Mouse (Mus musculus) ovary, postnatal 14 days (tissue): ENCODE measurements around the gene Chgb.

Source experiments
- DNase-seq: peaks from one replicate; pipeline ENCODE4 v3.0.0; 2022; ENCODE audit warnings: low spot score

Chgb gene

DNA sequence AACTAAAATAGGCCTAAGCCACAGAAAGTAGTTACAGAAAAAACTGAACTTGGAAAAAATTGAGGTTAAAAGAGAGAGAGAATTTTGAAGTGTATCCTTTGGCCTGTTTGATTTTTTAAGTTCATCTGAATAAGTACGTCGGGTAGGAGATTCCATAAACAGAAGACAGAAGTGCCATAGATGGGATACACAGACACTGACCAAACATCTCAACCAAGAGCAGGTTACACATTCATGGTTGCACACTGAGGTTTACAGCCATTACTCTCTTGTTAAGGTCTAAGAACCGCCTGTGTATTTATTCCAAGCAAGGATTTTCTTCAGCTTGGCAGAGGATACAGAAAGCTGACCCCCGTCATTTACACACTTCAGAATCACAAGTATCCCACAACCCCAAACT is at the start of gene Chgb:
TSS of gene Chgb (plus strand) at position 301 of the 400 bp plus-strand sequence.
- DNase-seq = no peak

DNA sequence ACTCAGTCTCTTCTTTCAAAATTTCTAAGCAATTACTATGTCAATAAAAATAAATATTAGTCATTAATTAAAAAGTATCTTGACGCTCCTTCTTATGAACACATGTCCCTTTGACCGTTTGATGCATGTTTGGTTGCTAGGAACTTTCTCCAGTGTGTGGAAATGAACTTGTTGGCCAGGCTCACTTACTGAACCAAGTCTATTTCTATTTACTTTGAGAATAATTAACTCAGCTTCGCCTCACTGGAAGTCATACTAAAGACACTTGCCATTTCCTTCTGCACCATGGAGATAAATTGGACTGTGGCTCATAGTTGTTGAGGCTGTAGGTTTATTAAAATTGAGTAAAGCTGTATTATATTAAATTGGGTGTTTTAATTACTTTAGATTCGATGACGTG is 48.1 kb upstream of the Chgb start:
- DNase-seq = no peak

DNA sequence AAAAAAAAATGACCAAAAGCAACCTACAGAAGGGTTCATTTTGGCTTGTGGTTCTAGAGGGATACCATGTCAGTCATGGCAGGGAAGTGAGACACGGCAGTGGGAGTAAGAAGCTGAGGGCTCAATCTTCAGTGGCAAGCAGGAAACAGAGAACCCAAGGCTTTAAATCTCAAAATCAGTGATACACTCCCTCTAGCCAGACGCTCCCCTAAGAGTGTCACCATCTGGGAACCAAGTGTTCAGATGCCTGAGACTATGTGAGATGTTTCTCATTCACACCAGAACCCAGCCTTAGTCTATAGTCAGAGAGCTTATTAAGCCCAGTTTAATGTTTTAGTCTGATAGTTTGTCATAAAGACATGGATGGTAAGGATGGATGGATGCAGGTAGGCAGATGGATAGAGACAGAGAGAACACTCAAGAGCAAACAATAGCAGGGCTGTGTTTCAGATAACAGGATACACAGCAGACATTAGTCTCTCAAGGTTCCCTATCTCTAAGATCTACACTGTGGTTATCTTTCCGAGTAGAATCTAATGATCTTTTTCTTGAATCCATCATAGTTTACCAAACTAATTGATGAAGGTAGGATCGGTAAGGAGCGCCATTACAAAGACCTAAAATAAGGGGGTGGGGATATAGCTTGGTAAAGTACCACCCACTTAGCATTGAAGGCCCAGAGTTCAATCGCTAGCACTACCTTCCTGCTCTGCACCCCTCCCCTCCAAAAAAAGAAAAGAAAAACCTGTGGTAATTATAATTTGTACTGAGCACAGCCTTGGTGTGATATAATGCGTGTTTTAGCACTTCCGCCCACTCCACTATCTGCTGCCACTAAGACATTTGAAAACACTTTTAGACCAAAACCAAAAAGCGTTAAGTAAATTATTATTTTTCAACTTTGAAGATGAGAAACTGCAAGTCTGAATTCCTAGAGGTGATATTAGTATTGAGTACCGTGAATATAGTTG is 47.2 kb upstream of the Chgb start:
- DNase-seq = no peak

DNA sequence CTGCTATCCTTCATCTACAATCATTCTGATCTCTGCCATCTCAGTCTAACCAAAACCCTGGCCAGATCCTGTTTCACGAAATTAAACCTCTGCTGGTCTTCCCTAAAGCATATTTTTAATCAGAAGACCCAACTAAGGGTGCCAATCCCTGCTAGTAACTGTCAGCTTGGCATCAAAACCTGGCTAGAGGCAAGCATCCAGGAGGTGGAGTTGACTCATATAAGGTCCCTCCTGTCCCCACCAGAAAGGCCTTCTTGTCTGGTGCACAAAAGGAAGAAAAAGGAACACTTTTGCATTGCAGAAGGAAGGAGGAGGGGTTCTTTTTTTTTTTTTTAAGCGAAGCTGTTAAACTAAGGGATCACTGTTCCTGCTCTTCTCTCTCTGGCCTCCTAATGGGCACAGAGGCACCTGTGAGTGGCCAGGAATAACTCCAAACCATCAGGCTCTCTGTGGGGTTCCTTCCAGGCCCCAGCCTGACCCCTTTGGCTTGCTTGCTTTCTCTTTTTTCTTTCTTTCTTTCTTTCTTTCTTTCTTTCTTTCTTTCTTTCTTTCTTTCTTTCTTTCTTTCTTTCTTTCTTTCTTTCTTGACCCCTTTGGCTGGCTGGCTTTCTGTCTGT is 42.2 kb upstream of the Chgb start:
- no peak for DNase-seq

DNA sequence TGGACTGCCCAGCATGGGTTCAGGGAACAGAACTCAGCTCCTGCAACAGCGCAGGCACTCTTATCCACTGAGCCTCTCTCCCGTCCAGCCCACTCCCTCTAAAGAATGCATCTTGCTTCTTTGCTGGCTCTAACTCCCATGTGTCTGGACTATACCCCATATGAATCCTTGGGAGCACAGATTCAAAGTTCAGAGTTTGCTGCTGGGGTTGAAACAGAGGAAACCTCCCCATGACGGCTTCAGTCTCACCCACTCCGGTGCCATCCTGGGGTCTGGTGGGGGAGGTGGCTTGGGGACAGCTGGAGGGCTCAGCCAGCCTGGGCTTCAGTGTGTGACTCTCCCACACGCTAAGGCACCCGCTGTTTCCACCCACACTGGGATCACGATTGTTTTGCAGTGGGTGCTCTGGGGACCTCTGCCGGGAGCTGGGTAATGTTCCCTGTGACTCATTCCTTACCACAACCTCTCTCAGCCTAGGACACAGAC is 39.2 kb upstream of the Chgb start:
- no peak for DNase-seq

DNA sequence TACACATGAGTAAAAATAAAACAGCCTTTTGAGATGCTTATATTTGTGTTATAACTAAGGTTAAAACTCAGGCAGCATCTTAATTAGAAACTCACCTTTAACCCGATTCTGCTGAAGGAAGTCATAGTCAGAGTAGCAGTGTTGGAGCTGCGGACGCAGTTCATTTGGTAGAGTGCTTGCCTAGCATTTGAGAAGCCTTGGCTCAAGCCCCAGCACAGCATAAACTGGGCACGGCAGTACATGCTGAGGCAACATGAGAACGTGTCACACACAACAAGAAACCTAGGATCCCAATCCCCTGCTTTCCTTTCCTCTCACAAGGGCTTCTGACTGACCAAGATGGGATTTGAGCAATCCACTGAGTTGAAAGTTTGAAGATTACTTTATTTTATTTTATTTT is 36.2 kb upstream of the Chgb start:
- DNase-seq = no peak

DNA sequence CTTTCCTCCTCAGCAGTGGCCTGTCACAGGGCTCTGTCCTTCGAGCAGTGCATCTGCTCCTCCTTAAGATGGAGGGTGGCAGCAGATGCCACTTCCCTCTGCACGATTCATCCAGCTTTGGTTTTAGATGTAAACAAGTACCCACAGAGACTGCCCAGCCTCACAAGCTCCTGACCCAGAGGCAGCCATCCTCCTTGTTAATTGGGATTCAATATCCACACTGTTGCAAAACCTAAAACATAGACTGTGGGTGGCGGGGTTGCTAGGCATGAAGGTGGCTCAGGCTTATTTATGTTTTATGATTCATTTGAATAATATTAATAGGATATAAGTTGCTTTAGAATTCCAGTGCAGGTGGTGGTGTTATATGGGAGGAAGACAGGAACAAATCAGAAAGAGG is 35.0 kb upstream of the Chgb start:
- no peak for DNase-seq

DNA sequence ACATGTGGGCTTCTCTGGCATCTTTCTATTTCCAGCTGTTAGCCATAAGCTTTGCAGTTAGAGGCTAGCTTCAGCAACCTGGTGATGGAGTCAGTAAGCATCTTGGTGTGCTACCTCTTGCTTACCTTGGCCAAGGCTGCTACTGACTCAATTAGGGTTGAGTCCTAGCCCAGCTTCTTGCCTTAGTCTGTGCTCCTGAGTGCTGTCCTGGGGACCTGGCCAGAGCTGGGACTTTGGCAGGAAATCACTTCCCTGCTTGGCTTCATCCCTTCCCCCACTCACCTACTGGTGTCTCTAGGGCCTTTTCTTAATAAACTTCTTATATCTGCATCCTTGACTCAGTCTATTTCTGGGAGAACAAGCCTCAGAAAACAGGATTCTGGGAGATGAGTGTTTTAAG is 30.4 kb upstream of the Chgb start:
- no peak for DNase-seq

DNA sequence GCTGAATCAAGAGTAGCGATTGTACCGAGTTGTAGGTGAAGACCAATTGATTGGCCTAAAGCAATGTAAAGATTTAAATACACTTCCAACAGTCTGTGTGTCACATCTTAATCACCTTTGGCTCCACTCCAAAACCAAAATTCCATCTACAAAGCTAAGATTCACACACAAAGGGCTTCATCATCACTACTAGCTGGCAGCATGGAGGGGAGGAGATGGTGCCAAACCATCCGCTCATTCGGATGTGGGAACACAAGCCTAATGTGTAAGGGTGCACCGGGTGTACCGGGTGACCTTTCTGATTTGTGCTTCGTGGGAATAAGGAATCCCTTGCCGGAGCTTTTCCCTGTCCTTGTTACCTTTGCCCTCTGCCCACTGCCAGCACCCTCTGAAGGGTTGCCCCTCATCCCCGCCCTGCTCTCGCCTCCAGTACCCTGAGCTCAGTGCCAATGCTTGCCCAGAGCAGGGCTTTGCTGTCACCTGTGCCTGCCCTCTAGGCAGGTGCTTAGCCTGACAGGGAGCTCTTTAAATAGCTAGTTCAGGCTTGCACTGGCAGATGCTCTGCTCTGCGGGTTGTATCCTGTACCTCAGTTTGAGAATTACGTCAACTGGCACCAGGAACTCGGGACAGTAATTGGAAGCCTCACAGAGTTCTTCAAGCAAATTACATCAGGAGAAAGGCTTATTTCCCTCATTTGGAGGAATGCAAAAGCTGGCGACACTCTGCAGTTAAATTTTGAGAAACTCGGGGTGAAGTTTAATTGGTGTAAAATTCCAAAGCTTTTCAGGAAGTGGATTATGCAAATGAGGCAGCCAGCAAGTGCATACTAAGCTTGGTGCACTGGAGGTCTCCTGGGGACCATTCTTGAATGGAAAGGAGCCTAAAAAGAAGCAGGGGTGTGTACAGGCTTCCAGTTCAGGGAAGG is 29.7 kb upstream of the Chgb start:
- DNase-seq = no peak

DNA sequence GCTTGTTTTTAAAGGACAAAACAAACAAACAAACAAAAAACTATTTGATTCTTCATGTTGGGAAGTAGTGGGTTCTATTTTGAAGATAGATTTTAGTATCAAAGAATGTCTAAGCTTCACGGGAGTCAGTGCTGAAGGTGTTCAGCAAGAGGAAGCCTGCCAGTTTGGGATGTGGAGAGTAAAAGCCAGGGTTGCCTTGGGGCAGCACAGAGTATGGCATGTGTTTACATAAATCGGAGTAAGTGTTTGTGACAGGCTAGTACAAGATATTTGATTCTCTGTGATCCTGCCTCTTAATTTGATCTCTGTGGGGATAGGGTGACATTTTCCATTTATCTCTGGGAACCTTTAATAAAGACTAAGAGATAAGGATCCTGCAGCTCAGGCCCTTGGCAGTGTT is 28.7 kb upstream of the Chgb start:
- no peak for DNase-seq

DNA sequence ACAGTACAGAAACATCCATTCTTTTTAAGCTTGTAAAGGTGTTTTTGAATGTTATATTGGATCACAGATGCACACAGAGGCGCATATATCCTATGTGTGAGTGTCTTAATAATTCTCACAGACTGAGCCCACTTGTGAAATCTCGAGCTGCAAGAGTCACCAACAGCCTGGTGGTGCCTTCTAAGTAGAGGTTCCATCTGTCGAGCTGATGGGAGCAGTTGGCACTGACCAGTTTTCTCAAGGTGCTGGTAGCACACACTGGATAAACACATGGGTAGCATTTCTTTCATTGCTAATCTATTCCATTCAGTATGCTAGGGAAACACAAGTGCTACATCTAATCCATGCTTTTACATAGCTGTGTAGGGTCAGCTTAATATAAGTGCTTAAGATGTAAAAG is 27.9 kb upstream of the Chgb start:
- DNase-seq = no peak

DNA sequence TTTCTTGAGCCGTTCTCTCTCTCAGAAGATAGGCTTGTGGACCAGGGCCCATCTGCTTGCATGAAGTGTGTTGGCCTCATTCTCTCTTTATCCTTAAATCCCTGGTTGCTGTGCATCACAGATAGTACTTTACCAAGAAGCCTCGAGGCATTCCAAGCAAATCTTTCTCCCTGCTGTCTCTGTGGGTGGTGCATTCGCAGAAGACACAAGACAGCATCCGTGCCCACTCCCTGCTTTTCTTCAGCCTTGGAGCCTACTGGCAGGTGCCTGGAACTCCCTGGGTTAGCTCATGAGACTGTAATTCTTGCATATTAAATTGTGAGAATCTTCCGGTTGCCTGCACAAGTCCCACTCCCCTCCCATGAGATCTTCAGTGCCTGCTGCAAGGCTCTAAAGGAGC is 23.2 kb upstream of the Chgb start:
- no peak for DNase-seq

DNA sequence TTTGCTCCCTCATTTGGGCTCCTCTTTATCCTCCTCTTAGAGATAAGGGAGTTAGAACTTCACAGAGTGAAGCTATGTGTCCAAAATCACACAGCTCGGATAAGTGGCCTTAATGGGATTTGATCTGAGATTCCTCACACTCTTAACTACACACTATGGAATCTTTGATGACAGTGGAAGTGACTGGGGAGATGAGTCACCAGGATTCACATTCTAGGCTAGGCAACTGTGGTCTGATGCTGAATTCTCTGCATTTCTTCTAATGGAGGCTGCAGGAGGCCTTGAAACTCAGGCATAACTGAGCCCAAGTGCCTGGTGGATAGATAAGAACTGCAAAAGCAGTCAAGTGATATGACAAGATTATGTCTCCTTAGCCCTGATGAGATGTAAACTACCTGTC is 10.3 kb upstream of the Chgb start:
- DNase-seq = no peak

DNA sequence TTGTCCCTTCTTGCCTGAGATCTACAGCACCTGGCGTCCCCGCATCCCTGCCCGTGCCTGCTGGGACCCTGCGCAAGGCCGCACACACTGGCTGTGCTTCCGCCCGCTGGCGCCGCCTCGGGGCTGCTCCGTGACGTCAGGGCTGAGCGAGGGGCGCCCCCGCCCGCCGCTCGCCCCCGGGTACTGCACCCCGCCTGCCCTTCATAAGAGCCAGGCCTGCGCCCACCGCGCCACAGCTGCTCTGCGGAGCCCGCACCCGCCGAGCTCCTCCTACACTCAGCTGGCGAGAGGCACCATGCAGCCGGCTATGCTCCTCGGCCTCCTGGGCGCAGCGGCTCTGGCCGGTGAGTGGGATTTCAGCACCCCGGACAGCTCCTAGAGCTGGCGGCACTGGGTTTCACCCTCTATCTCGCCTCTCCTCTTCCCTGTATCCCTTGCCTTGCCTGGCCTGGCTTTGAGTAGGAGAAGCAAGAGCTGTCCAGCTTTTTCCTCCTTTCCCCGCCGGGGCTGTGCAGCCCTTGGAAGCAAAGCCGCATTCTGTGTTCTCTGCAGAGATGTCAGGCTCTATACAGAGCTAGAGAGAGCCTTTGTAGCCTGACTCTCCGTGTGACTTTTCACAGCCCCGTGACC is 476 bp downstream of the Chgb start:
- DNase-seq = peak; percentile 97

DNA sequence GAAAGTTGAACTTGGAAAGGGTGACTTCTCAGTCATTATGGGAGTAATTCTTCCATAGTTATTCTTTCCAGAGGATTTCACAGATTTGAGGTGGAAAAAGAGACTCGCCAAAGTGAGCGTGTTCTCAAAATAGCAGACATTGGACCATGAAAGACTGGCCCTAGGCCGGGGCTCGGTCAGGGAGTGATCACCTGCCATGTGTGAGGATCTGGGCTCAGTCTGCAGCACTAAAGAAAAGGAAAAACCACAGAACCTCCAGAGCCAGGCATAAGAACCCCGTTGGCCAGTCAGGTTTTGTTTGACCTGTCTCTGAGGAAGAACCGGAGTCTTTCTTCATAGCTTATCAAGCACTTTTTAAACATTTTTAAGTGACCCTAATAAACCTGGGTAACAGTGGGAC is 3.0 kb downstream of the Chgb start:
- no peak for DNase-seq

DNA sequence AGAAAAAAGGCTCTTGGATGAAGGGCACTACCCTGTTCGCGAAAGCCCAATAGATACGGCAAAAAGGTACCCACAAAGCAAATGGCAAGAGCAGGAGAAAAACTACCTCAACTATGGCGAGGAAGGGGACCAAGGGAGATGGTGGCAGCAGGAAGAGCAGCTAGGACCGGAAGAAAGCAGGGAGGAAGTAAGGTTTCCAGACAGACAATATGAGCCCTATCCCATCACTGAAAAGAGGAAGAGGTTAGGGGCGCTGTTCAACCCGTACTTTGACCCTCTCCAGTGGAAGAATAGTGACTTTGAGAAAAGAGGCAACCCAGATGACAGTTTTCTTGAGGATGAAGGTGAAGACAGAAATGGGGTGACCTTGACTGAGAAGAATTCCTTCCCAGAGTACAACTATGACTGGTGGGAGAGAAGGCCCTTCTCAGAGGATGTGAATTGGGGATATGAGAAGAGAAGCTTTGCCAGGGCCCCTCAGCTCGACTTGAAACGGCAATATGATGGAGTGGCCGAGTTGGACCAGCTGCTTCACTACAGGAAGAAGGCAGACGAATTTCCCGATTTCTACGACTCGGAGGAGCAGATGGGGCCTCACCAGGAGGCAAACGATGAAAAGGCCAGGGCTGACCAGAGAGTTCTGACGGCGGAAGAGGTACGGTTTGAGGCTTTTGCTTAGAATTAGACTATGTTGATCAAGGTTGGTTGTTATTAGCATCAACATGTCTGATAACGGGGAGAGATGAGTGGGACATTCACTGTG is 12.5 kb downstream of the Chgb start:
- no peak for DNase-seq

DNA sequence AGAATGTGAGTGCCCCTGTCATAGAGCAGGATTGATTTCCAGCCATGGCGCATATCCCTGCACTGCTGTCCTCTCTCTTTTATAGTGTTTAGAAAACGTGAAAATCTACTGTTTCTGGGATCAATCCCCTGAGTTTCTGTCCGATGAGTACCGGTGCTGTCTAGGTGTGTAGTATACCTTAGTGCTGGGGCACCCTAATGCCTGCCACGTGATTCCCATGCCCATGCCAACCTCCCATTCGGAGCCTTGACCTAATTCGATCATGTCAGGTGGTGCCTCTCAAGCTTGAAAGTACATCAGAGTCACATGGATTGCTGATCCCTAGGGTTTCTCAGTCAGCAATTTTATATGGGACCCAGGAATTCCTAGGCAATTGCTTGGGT is 13.1 kb downstream of the Chgb start:
- no peak for DNase-seq

DNA sequence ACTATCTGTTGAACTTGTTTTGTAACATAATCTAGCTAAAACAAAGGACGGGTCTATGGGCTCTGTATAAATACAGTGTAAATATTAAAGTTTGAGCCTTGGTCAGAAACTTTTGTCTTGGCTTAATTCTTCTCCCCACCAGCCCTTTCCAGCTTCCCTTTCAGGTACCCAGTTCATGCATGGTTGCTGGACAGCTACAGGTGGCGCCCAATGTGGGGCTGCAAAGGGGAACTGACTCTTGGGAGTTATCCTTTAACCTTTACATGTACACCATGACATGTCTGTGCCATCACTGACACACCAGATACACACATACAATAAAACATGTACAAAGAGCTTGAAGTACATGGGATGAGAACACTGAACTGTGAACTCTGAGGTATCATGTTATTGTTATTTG is 21.9 kb downstream of the Chgb start:
- no peak for DNase-seq

DNA sequence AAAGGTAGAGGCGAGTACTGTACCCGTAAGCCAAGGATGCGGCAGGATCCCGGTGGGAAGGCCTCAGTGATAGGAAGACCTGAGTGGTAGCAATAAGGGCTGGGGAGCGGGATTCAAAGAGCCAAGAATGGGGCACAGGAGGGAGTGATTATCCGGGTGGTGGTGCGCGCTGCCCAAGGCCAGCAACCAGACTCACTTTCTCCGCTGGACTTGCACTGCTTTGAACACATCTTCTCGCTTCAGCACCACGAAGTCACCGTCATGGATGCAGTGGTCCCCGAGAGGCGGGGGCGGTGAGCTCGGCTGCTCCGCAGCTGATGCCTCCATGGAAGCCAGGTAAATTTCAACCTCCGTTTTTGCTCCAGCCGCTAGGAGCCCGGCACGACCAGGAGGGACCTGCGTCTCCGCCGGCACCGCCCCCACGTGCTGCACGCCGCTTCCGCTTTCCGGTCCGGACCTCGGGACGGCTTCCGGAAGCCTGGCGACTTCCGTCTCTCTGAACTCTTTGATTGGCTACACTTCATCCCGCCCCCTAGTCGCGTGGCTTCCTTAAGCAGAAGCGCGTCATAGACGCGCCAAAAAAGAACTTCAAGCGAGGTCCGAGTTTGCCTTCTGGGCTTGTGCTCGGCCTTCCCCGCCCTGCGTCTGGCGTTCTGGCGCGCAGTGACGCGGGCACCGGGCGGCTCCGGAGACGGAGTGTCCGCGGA is 34.7 kb downstream of the Chgb start, which contains the start of the genes Trmt6 and Mcm8:
TSS of gene Trmt6 (minus strand) at position 448 of the 707 bp plus-strand sequence.
TSS of gene Mcm8 (plus strand) at position 534 of the 707 bp plus-strand sequence.
- peak; percentile 73 for DNase-seq

DNA sequence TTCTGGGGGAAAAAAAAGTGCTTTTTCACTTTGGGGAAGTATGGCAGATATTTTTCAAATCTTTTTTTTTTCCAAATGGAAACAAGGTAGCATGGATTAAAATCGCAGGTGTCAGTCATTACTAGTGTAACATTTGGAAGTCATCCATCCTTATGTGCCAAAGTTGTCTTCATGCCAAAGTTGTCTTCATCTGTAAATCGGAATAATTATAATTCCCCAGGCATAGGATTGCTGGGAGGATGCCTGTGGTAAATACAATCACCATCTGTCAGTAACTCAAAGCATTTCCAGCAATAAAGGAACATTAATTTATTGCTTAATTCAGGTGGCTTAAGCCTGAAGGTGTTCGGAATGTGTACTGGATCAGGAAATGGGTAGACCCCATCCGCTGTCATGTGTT is 60.0 kb downstream of the Chgb start:
- no peak for DNase-seq
